Mouse (Mus musculus) inflammation-experienced regulatory T-cells (primary cell): Measurements from ENCODE around the gene Gm3880. TPM values are rescaled to one million over a fixed set of nuclear protein-coding genes. Genes with fewer than 3 reads are reported as not detected.

Source experiments
- polyA plus RNA-seq, 2 experiments: library from polyadenylated mRNA; unstranded; fragments of 100-300 nt; shearing (Covaris generic); gene quantifications; one replicate each; pipeline ENCODE4 v1.2.1; 2017

The Gm3880 gene
- not detected for polyA plus RNA-seq

DNA sequence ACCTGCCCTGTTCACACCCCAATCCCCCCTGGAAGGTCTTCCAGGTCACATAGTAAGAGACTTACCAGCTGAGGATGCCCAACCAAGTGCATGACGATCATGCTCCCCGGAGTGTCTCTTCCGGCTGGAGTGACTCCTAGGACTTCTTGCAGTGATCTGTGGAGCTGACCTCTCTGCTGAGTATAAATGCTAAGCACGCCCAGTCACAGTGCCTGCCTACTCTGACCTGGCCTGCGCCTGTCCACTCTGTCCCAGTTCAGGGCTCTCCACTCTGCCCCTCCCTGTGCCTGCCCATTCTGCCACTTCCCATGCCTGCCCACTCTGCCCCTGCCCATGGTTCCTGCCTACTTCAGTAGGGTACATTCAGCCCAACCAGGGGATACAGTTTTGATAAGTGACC lies at the start of gene Gm3880:
TSS of gene Gm3880 (minus strand) at position 101 of the 400 bp plus-strand sequence.

DNA sequence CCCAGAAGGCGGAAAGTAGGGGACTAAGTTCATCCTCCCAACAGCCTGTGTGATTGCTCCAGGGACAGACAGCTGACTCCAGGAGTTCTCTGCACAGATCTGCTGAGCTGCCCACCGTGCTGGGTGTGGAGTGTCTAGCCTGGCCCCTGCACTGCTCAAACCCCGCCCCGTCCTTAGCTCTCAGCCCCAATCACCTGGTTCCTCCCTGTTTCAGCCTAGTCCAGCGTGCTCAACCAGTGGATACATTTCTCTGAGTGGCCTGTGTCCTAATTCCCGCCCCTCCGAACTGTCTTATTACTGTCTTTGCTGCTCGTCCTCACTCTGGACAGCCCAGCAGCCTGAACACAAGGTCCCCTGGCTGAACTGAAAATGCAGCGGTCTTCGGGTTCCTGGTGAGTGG lies 20.8 kb upstream of the Gm3880 start, which contains the start of the genes Gm9112 and Dmrtc1b:
TSS of gene Gm9112 (minus strand) at position 101 of the 400 bp plus-strand sequence.
TSS of gene Dmrtc1b (plus strand) at position 331 of the 400 bp plus-strand sequence.

DNA sequence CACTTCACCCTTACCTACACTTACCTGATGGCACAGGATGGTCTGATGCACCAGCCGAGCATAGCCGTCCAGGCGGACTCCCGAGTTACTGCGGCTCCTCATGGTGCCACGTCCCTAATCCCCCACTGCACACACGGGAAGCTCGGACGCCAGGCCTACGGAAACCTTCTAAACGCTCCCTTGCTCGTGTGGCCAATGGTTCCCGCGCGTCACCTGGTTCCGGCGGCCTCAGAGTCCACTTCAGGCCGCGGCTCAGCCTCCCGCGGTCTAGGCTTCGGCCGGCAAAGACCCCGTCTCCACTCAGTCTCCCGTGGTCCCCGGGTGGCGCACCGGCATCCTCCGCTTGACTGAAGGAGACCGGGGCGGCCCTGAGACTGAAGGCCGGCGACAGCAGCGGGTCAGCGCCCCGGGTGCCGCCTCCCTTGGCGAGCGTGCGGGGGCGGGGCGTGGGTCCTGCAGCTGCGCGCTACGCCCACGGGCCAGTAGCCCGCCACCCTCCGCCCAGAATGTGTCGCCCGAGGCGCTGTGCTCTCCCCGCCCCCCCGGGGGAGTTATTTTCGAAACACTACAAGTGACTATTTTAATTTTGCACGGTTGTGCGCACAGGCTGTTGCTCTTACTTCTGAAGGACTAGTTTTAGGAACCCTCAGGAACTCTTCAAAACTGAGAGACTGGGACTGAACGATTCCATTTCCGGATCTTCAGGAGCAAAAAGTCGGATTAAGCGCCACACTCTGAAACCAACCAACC lies 42.8 kb downstream of the Gm3880 start, which contains the start of gene Phka1:
TSS of gene Phka1 (minus strand) at position 424 of the 750 bp plus-strand sequence.

Other genes with a start within 250 kb of the Gm3880 start
- gene Hdac8, start 181.6 kb downstream of the Gm3880 start, polyA plus RNA-seq = 10 to 100 TPM; 13.6 to 19.2 TPM
- under 1 TPM; 0.06 to 0.56 TPM for gene Phka1, start 42.7 kb downstream of the Gm3880 start, polyA plus RNA-seq
- gene Gm9112, start 20.7 kb upstream of the Gm3880 start, polyA plus RNA-seq = not detected
- not detected for gene Dmrtc1b, start 20.9 kb upstream of the Gm3880 start, polyA plus RNA-seq
- under 1 TPM in 1 of 2 experiments, not detected in 1; 0.51 TPM for gene Dmrtc1c1, start 116.0 kb upstream of the Gm3880 start, polyA plus RNA-seq
- gene Dmrtc1c2, start 167.6 kb upstream of the Gm3880 start, polyA plus RNA-seq = not detected
- not detected for gene 1700031F05Rik, start 181.0 kb upstream of the Gm3880 start, polyA plus RNA-seq
- gene Dmrtc1a, start 221.7 kb upstream of the Gm3880 start, polyA plus RNA-seq = not detected
- gene 1700011M02Rik, start 221.9 kb upstream of the Gm3880 start, polyA plus RNA-seq = not detected
- not detected for gene 1700018G05Rik, start 241.4 kb upstream of the Gm3880 start, polyA plus RNA-seq